Mouse (Mus musculus) heart, postnatal 4 days (tissue): ENCODE measurements around the gene Zfp629. TPM values are rescaled to one million over a fixed set of nuclear protein-coding genes. Genes with fewer than 3 reads are reported as not detected.

Source experiments
- DNase-seq: peaks from one replicate; pipeline ENCODE4 v3.0.0; 2021
- total RNA-seq, 2 experiments: library from RNA; stranded (reverse); gene quantifications; 2 replicates each; pipeline ENCODE4 v1.2.3; 2021

The Zfp629 gene
- total RNA-seq, 2 experiments from 2014 or later, result 31.8 to 38.0 TPM

GRCm38 (mm10) chr7:127561340-127561858, 54.2 kb downstream of the Zfp629 start, which contains the start of gene Tmem265:
TSS of gene Tmem265 (plus strand) at chr7:127561390.
- no peak for DNase-seq

GRCm38 (mm10) chr7:127560580-127560979, 55.0 kb downstream of the Zfp629 start:
- DNase-seq, result no peak

Other genes with a start within 250 kb of the Zfp629 start
- gene Zfp747, start 239.7 kb downstream of the Zfp629 start, total RNA-seq, result 1 to 10 TPM; 5.8 to 5.9 TPM
- 1 to 10 TPM; 2.6 to 3.2 TPM for gene 9130019O22Rik, start 228.6 kb downstream of the Zfp629 start, total RNA-seq
- gene E430018J23Rik, start 222.2 kb downstream of the Zfp629 start, total RNA-seq, result 1 to 10 TPM; 4.0 to 4.8 TPM
- 1 to 10 TPM; 4.9 to 5.0 TPM for gene Zfp764, start 209.0 kb downstream of the Zfp629 start, total RNA-seq
- 1 to 10 TPM; 3.8 to 6.0 TPM for gene Zfp688, start 193.7 kb downstream of the Zfp629 start, total RNA-seq
- gene Zfp689, start 166.6 kb downstream of the Zfp629 start, total RNA-seq, result 1 to 10 TPM; 3.9 to 4.8 TPM
- 10 to 100 TPM; 28.0 to 28.9 TPM for gene Prr14, start 156.2 kb downstream of the Zfp629 start, total RNA-seq
- 10 to 100 TPM; 37.4 to 38.0 TPM for gene Fbrs, start 136.6 kb downstream of the Zfp629 start, total RNA-seq
- 10 to 100 TPM; 78.7 to 80.5 TPM for gene Srcap, start 103.8 kb downstream of the Zfp629 start, total RNA-seq
- 10 to 100 TPM; 16.5 to 17.1 TPM for gene Gm42715, start 96.2 kb downstream of the Zfp629 start, total RNA-seq
- under 1 TPM in 1 of 2 experiments, not detected in 1; 0.45 TPM for gene Tmem265, start 54.4 kb downstream of the Zfp629 start, total RNA-seq
- gene Phkg2, start 42.5 kb downstream of the Zfp629 start, total RNA-seq, result 10 to 100 TPM; 18.1 to 19.4 TPM
- 1 to 10 TPM; 6.5 to 9.2 TPM for gene Ccdc189, start 27.2 kb downstream of the Zfp629 start, total RNA-seq
- gene Rnf40, start 27.0 kb downstream of the Zfp629 start, total RNA-seq, result 10 to 100 TPM; 47.8 to 49.7 TPM
- 10 to 100 TPM; 67.6 to 71.1 TPM for gene Bcl7c, start 93.1 kb upstream of the Zfp629 start, total RNA-seq
- gene Ctf1, start 96.9 kb upstream of the Zfp629 start, total RNA-seq, result 1 to 10 TPM; 3.4 to 4.0 TPM
- not detected for gene Ctf2, start 116.4 kb upstream of the Zfp629 start, total RNA-seq
- gene Fbxl19, start 128.7 kb upstream of the Zfp629 start, total RNA-seq, result 1 to 10 TPM; 6.0 TPM
- 10 to 100 TPM; 14.7 to 14.8 TPM for gene Orai3, start 154.0 kb upstream of the Zfp629 start, total RNA-seq
- 10 to 100 TPM; 30.8 to 32.0 TPM for gene Setd1a, start 160.9 kb upstream of the Zfp629 start, total RNA-seq
- gene Gm49388, start 169.8 kb upstream of the Zfp629 start, total RNA-seq, result 1 to 10 TPM; 3.0 to 3.2 TPM
- gene Hsd3b7, start 184.8 kb upstream of the Zfp629 start, total RNA-seq, result 10 to 100 TPM in 1 of 2 experiments, 1 to 10 TPM in 1; 9.6 to 10.3 TPM
- gene Stx4a, start 208.5 kb upstream of the Zfp629 start, total RNA-seq, result 10 to 100 TPM; 67.1 to 75.3 TPM
- gene Stx1b, start 208.8 kb upstream of the Zfp629 start, total RNA-seq, result 1 to 10 TPM in 1 of 2 experiments, under 1 TPM in 1; 0.90 to 1.2 TPM